Mouse (Mus musculus): ENCODE results near the gene Engase. TPM values are rescaled to one million over a fixed set of nuclear protein-coding genes. Genes with fewer than 3 reads are reported as not detected.

Gene Engase
- 2.8 and 4.6 TPM in 2 replicates for total RNA-seq (2017)

DNA sequence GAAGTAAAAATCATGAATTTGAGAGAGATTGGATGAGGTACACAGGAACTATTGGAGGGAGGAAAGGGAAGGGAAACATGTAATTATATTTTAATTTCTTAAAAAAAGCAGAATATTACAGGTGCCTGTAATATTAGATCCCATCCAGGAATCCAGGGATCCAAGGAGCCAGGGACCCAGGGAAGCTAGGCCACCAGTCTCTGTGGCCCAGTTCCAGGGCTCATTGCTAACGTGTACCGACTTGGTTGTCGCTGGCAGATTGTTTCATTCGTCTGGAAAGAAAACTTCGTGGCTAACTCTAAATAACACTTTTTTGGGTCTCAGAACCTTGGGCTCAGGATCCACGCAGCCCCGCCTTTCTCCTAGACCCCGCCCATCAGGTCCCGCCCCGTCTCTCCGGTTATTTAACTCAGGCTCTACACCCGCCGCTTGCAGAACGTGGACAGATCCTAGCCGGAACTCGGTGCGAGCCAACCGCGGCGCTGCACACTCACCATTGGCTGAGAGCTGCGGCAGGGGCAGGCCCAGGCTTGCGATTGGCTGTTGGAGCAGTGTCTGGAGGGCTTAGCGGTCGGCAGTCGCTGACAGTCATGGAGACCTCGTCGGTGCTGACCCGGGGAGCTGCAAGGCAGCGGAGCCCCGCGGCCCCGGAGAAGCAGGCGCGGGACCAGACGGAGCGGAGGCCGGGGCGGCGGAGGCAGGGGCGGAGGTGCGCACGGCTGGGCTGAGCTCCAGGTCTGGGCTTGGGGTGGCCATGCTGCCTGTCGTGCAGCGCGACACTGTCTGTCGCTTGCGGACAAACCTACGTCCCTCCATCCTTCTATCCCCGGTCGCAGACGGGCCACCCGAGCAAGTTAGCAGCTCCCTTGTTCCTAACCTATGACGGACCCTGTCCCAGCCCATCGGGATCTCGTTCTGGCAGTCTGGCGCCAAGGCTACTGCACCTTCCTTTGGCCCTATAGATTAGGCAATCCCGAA lies at the start of gene Engase:
Gene Engase (plus strand): TSS at position 434 of the 978 bp plus-strand sequence.
- peak; percentile 99 for ATAC-seq (replicated peaks; ENCODE audit: low read depth, poor library complexity, severe bottlenecking)

DNA sequence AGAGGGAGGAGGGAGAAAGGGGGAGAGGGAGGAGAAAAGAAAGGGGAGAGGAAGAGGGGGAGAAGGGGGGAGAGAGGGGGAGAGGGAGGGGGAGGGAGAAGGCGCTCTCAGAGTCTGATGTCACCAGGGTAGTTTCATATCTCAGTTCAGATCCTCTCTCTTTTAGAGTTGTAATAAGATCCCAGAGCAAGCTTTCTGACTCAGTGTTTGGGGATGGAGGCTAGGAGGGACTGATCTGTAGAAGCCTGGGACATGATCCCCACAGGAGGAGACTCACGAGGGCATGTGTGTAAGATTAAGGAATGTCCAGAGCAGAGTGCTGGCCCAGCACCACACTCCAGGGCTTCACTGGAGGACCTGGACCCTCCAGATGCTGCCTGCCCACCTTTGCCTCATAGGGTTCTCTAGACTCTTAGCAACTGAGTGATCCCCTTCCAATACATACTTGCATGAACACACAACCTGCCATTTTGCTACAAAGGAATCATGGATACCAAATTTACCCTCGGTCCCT lies 49.3 kb upstream of the Engase start:
- no peak for ATAC-seq (replicated peaks; ENCODE audit: low read depth, poor library complexity, severe bottlenecking)

GRCm38 (mm10) chr11:118427986-118428385 lies 48.6 kb upstream of the Engase start, which contains the start of gene C1qtnf1:
TSS of gene C1qtnf1 (plus strand) at chr11:118428203.
- no peak; the same call in 1 of the 2 replicates for ATAC-seq (replicated peaks; ENCODE audit: low read depth, poor library complexity, severe bottlenecking)

GRCm38 (mm10) chr11:118428460-118428868 lies 48.2 kb upstream of the Engase start:
- ATAC-seq (replicated peaks; ENCODE audit: low read depth, poor library complexity, severe bottlenecking) = no peak

DNA sequence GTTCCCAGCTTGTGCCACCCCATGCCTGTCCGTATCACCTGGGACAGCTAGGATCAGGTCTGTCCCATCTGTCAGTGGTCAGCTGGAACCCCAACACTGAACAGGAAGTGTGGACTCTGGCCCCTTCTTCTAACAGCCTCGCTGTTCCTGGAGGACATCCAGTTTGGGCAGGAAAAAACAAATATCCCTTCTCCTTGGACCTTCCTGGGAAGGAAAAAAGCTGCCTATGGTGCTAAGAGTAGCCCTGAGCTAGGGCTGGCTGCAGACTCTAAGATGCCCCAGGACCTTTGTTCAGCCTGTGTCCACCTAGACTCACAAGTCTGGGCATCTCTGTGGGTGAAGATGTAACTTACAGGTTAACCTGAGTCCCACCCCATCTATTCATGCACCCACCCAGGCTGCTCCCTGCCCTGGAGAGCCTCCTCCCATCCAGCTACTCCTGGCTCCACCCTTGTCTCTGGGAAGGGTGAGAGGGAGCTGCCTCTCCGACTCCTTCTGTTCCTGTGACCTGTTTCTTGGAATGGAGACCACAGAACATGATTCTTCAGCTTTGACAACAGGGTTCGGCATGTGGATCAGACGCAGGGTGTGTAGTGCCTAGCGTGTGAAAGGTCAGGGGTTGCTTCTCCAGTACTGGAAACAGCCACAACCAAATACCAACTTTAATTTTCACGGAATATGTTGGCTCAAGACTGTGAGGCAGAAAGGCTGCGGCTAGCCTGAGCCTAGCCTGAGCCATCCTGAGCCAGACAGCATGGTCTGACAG lies 47.5 kb upstream of the Engase start:
- ATAC-seq (replicated peaks; ENCODE audit: low read depth, poor library complexity, severe bottlenecking) = no peak

- no peak for ATAC-seq (replicated peaks; ENCODE audit: low read depth, poor library complexity, severe bottlenecking)
These were observed 46.2 kb upstream of the Engase start for GRCm38 (mm10) chr11:118430291-118430885.

- ATAC-seq (replicated peaks; ENCODE audit: low read depth, poor library complexity, severe bottlenecking) = no peak
These were observed 45.3 kb upstream of the Engase start for GRCm38 (mm10) chr11:118431100-118431948.

DNA sequence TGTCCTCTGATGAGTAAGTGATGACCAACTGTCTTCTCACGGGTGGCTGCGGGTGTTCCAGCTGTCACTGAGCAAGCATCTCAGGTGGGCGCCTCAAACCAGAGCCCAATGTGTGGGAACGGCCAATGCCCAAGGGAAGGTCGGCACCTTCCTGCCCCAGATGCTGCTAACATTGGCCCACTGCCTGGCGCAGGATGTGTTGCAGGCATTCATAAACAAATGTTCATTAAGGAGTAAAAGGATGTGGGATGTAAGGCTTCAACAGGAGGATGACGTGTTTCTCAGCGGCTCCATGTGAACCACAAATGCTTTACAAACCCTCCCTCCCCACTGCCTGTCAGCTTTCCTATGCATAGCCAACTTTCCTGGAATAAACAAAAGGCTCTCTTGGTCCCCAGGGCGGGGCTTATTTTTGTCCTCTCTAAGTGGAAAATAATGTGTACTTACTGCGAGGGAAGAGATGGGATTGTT lies 43.2 kb upstream of the Engase start:
- ATAC-seq (replicated peaks; ENCODE audit: low read depth, poor library complexity, severe bottlenecking) = no peak

- no peak for ATAC-seq (replicated peaks; ENCODE audit: low read depth, poor library complexity, severe bottlenecking)
These were observed 42.5 kb upstream of the Engase start for GRCm38 (mm10) chr11:118434093-118434492.

GRCm38 (mm10) chr11:118436471-118436935 lies 40.1 kb upstream of the Engase start:
- no peak for ATAC-seq (replicated peaks; ENCODE audit: low read depth, poor library complexity, severe bottlenecking)

- no peak for ATAC-seq (replicated peaks; ENCODE audit: low read depth, poor library complexity, severe bottlenecking)
These were observed 37.8 kb upstream of the Engase start for GRCm38 (mm10) chr11:118438665-118439414.

GRCm38 (mm10) chr11:118442691-118443090 lies 33.9 kb upstream of the Engase start:
- ATAC-seq (replicated peaks; ENCODE audit: low read depth, poor library complexity, severe bottlenecking) = no peak

DNA sequence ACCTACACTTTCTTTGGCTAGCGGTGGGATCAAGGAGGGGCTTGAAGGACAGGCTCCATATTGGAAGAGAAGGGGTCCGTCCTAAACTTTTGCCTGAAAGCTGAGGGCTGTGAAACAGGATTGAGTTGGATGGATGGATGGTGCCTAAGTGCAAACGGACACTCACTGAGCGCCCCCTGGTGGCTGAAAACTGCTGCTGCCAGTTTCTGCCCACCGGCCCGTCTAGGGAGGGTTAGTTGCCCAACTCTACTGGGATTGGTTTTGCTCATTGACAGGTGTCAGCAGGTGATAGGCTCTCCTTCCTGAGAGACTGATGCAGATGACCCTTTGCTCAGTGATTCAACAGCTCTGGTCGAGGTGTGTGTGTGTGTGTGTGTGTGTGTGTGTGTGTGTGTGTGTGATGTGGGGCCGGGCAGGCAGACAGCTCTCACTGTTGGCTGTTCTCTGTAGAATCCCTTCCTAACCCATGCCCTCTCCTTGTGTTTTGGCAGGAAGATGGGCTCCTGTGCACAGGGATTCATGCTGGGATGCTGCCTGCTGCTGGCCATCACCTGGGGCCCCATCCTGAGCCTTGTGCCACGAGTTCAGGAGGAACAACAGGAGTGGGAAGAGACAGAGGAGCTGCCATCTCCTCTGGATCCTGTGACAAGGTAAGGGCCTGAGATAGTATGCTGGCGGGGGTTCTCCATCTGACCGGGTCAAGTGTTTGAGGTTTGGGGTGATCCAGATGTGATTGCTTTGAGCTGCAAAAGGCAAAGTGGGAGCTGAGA lies 33.2 kb upstream of the Engase start:
- ATAC-seq (replicated peaks; ENCODE audit: low read depth, poor library complexity, severe bottlenecking) = peak; percentile 64; the same call in 1 of the 2 replicates

DNA sequence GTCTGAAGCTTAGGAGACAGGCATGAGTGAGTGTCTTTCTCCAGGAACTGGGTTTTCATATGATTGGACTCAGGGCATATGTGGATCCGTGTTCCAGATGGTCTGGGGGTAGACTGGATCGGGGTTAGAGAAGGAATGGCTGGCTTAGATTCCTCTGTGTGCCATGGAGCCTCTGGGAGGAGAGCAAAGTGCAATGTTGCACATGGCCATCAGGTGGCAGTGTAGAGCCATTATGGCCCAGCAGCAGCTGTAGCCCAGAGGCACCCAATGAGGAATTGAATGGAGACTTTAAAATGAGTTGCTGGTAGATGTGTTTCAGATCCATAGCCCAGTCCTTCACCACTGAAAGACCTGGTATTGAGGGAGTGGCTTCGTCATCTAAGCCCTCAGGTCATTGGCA lies 30.8 kb upstream of the Engase start:
- ATAC-seq (replicated peaks; ENCODE audit: low read depth, poor library complexity, severe bottlenecking) = peak; percentile 87

- no peak for ATAC-seq (replicated peaks; ENCODE audit: low read depth, poor library complexity, severe bottlenecking)
These were observed 29.3 kb upstream of the Engase start for GRCm38 (mm10) chr11:118447346-118447745.

DNA sequence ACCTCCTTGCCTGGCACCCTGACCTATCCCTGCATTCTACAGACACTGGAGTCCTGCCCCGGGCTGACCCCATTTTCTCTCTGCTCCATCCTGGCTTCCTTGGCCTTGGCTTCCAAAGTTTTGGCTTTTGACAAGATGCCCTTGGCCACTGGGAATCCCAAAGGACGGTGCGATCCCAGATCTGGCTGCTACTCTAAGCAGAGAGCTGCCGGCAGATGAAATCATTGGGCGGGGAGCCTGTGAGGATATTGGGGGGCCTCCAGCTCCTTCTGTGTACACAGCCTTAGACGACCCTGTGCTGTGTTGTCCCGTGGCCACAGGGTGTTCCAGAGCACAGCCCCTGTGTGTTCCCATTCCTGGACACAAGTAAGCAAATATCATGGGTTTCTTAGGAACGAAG lies 28.2 kb upstream of the Engase start:
- no peak for ATAC-seq (replicated peaks; ENCODE audit: low read depth, poor library complexity, severe bottlenecking)

- ATAC-seq (replicated peaks; ENCODE audit: low read depth, poor library complexity, severe bottlenecking) = no peak
These were observed 25.4 kb upstream of the Engase start for GRCm38 (mm10) chr11:118451211-118451610.

DNA sequence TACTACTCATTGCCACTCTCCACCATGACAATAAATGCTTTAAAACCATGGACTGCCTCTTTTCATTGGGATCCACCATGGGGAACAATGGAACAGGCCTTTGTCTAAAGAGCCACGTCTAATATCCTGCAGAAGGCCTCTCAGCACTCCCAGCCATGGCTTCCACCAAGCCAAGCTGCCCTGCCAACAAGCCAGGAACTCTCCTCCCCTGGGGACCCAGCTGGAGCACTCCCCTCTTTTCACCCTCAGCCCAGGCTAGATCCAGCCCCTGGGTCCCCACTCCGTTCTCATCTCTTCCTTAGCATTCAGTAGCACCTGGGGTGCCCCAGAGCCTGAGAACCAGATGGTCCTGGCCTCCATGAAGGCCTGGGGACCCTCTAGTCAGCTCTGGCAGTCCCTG lies 23.7 kb upstream of the Engase start:
- ATAC-seq (replicated peaks; ENCODE audit: low read depth, poor library complexity, severe bottlenecking) = no peak
